Mouse (Mus musculus) neural tube, embryonic 11.5 days (tissue): ENCODE measurements around the gene Plpp2. TPM values are rescaled to one million over a fixed set of nuclear protein-coding genes. Genes with fewer than 3 reads are reported as not detected.

Experiments
- ATAC-seq: fragments of 200-750 bp; cut with Nextera tagmentation; 2 replicates; pipeline ENCODE4 v1.8.0; 2017; ENCODE audit warnings: moderate number of reproducible peaks, mild to moderate bottlenecking, moderate TSS enrichment, moderate library complexity; ENCODE audit not compliant: insufficient read depth, low FRiP score, low TSS enrichment
- DNase-seq: peaks from one replicate; pipeline ENCODE4 v3.0.0-alpha.2; 2015; ENCODE audit warnings: low spot score
- H3K27ac ChIP-seq: fragments of 300-500 bp; sonication (generic); 2 replicates; pipeline ENCODE4 v1.5.1; 2014; ENCODE audit warnings: low read depth, mild to moderate bottlenecking, low read length
- H3K27me3 ChIP-seq: fragments of 300-500 bp; sonication (generic); 2 replicates; pipeline ENCODE4 v1.6.1; 2014; ENCODE audit warnings: mild to moderate bottlenecking, low read length, mixed read lengths; ENCODE audit not compliant: control insufficient read depth, insufficient read depth
- H3K36me3 ChIP-seq: fragments of 300-500 bp; sonication (generic); 2 replicates; pipeline ENCODE4 v1.6.1; 2014; ENCODE audit warnings: mild to moderate bottlenecking, low read length, moderate library complexity, mixed read lengths; ENCODE audit not compliant: control insufficient read depth, insufficient read depth
- H3K4me1 ChIP-seq: fragments of 300-500 bp; sonication (generic); 2 replicates; pipeline ENCODE4 v1.6.1; 2014; ENCODE audit warnings: low read length, mixed read lengths; ENCODE audit not compliant: control insufficient read depth, insufficient read depth
- H3K4me2 ChIP-seq: fragments of 300-500 bp; sonication (generic); 2 replicates; pipeline ENCODE4 v1.6.1; 2014; ENCODE audit warnings: low read depth, mild to moderate bottlenecking, moderate library complexity
- H3K4me3 ChIP-seq: fragments of 300-500 bp; sonication (generic); 2 replicates; pipeline ENCODE4 v1.5.1; 2014; ENCODE audit warnings: low read depth, low read length
- H3K9ac ChIP-seq: fragments of 300-500 bp; sonication (generic); 2 replicates; pipeline ENCODE4 v1.6.1; 2014; ENCODE audit warnings: mild to moderate bottlenecking, low read length
- H3K9me3 ChIP-seq: fragments of 300-500 bp; sonication (generic); 2 replicates; pipeline ENCODE4 v1.6.1; 2016; ENCODE audit warnings: low read length; ENCODE audit not compliant: control insufficient read depth
- whole genome bisulfite sequencing: fragments of 180-500 bp; shearing (Covaris S2); extraction: QIAGEN DNeasy Blood & Tissue Kit; methylation state at CpG from one replicate; pipeline ENCODE4 v1.1.7; 2014; 5-methylcytosine and 5-hydroxymethylcytosine counted together
- polyA plus RNA-seq: library from polyadenylated mRNA; unstranded; fragments of >200 nt; fragmentation: Nextera tagmentation; extraction: Ambion mirVana; gene quantifications from 2 replicates; pipeline ENCODE4 v1.2.1, GENCODE M21; 2014

The Plpp2 gene
- polyA plus RNA-seq, 1 experiment from 2014 or later: 23.2 TPM

DNA sequence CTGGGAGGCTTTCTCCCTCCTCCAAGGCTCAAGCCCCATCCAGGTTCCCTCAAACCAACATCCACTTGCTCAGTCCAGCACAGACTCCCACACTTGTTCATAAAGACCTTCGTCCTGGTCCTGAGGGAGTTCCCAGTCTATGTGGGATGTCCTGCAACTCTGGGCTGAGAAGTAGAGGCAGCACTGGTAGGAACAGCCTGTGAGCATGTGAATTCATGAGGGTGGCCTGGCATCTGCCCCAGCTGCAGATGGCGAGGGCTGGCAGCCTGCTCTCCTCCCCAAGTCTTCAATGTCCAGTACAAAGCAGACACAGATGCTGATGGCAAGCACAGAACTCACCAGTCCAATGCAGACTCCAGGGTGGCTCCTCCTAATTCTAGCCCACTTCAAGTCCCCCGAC lies 4.7 kb upstream of the Plpp2 start:
- no peak overlapping the region for H3K9ac ChIP-seq
- H3K4me2 ChIP-seq: no peak overlapping the region
- peaks cover 24% of the 10 kb centered on the region for H3K36me3 ChIP-seq
- no peaks in the 10 kb centered on the region for H3K9me3 ChIP-seq
- no peaks in the 10 kb centered on the region for H3K4me1 ChIP-seq
- ATAC-seq (no peak), DNase-seq (no peak)
- no peak overlapping the region for H3K27ac ChIP-seq
- H3K4me3 ChIP-seq: no peak overlapping the region
- whole genome bisulfite sequencing: 92% methylated on average over 3 of the region's 3 CpGs
- H3K27me3 ChIP-seq: no peaks in the 10 kb centered on the region

DNA sequence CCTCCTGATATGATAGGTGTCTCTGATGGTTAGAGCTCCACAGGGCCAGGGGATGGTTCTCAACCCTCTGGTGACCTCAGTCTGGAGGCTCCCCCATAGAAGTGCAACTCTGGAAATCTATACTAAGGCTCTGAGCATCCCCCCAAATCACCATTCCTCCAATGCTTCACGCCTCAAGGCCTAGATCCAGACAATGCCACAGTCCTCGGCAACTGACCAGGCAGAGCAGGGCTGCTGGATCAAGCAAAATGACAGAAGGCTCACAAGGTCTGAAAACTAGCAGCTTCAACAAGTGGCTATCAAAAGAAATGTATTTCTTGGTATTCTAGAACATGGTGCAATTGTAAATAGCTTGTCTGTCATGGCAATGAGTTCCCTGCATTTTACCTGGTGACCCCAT lies 4.2 kb upstream of the Plpp2 start:
- peaks cover 22% of the 10 kb centered on the region for H3K36me3 ChIP-seq
- 91% methylated on average over 2 of the region's 2 CpGs for WGBS
- H3K9ac ChIP-seq: no peak overlapping the region
- no peak overlapping the region for H3K4me2 ChIP-seq
- no peak for DNase-seq
- H3K27me3 ChIP-seq: no peaks in the 10 kb centered on the region
- H3K9me3 ChIP-seq: no peaks in the 10 kb centered on the region
- H3K4me3 ChIP-seq: no peak overlapping the region
- ATAC-seq: no peak
- no peak overlapping the region for H3K27ac ChIP-seq
- no peaks in the 10 kb centered on the region; the same call in 1 of the 2 replicates for H3K4me1 ChIP-seq

- no peak overlapping the region for H3K4me3 ChIP-seq
- 95% methylated on average over 7 of the region's 7 CpGs for WGBS
- no peak for DNase-seq
- no peak overlapping the region for H3K9ac ChIP-seq
- H3K27me3 ChIP-seq: no peaks in the 10 kb centered on the region
- H3K9me3 ChIP-seq: no peaks in the 10 kb centered on the region
- no peak overlapping the region for H3K27ac ChIP-seq
- no peak for ATAC-seq
- peaks cover 17% of the 10 kb centered on the region for H3K36me3 ChIP-seq
- H3K4me1 ChIP-seq: no peaks in the 10 kb centered on the region; the same call in 1 of the 2 replicates
- no peak overlapping the region for H3K4me2 ChIP-seq
These were observed 3.7 kb upstream of the Plpp2 start for GRCm38 (mm10) chr10:79537271-79537670.

- H3K4me1 ChIP-seq: no peaks in the 10 kb centered on the region; the same call in 1 of the 2 replicates
- H3K27me3 ChIP-seq: no peaks in the 10 kb centered on the region
- no peak overlapping the region for H3K4me3 ChIP-seq
- H3K4me2 ChIP-seq: no peak overlapping the region
- 73% methylated on average over 12 of the region's 12 CpGs for WGBS
- ATAC-seq: no peak
- no peak overlapping the region for H3K27ac ChIP-seq
- no peaks in the 10 kb centered on the region for H3K9me3 ChIP-seq
- peaks cover 16% of the 10 kb centered on the region for H3K36me3 ChIP-seq
- no peak for DNase-seq
- no peak overlapping the region for H3K9ac ChIP-seq
These were observed 3.0 kb upstream of the Plpp2 start for GRCm38 (mm10) chr10:79536461-79537080.

DNA sequence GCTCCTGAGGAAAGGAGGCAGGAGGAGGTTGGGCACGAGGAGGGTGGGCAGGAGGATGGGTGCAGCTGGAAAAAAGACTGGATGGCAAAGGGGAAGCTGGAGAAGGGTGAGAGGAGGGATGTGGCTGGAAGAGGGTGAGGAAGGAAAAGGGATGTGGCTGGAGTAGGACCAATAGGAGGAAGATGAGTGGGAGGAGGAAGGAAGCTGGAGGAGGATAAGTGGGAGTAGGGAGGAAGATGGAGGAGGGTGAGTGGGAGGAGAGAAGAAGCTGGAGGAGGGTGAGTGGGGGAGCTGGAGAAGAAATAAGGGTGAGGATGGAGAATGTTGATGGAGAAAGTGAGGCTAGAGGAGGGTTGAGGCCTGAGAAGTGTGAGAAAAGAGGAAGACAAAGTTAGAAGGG lies 1.8 kb upstream of the Plpp2 start:
- 63% methylated on average over 1 of the region's 1 CpGs for WGBS
- Histone ChIP-seq H3K36me3 (peaks cover 8% of the 10 kb centered on the region; the same call in 1 of the 2 replicates), H3K27me3 (no peaks in the 10 kb centered on the region), H3K4me2 (no peak overlapping the region), H3K4me3 (no peak overlapping the region), H3K27ac (no peak overlapping the region), H3K4me1 (no peaks in the 10 kb centered on the region; the same call in 1 of the 2 replicates), H3K9me3 (no peaks in the 10 kb centered on the region), H3K9ac (no peak overlapping the region)
- DNase-seq (no peak), ATAC-seq (no peak)

- peak; percentile 18; the same call in 1 of the 2 replicates for ATAC-seq
- H3K4me1 ChIP-seq: no peaks in the 10 kb centered on the region; the same call in 1 of the 2 replicates
- H3K36me3 ChIP-seq: 0 out of 2 replicates have a peak, but pooled peaks cover 2% of the 10 kb centered on the region
- WGBS: 82% methylated on average over 2 of the region's 2 CpGs
- no peak overlapping the region for H3K27ac ChIP-seq
- DNase-seq: no peak
- H3K9ac ChIP-seq: no peak overlapping the region
- H3K27me3 ChIP-seq: no peaks in the 10 kb centered on the region
- H3K4me2 ChIP-seq: no peak overlapping the region
- H3K4me3 ChIP-seq: no peak overlapping the region
- no peaks in the 10 kb centered on the region for H3K9me3 ChIP-seq
These were observed 830 bp upstream of the Plpp2 start for GRCm38 (mm10) chr10:79534426-79534825.

DNA sequence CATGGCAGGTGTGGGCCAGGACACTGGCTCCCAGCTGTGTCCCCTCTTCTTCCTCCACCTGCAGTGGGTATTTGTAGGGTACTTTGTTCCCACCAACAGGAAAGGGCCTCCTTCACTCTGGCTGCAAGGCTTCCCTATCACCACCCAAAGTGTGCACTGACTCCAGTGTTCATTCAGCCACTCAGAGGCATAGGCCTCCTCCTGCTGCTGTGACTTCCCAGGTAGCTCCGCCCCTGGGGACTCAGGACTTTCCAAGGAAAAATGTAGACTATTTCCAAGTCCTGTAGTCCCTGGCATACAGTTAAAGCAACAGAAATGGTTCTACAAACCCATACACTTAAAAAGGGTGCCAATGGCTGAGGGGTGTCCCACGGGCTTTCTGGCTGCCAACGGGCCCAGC lies 918 bp downstream of the Plpp2 start:
- peak overlapping the region; percentile 99 for H3K4me2 ChIP-seq
- no peaks in the 10 kb centered on the region for H3K9me3 ChIP-seq
- peak overlapping the region; percentile 70 for H3K9ac ChIP-seq
- peak overlapping the region; percentile 54 for H3K4me3 ChIP-seq
- H3K4me1 ChIP-seq: no peaks in the 10 kb centered on the region; the same call in 1 of the 2 replicates
- 0 out of 2 replicates have a peak, but pooled peaks cover 2% of the 10 kb centered on the region for H3K36me3 ChIP-seq
- no peak for ATAC-seq
- no peaks in the 10 kb centered on the region for H3K27me3 ChIP-seq
- 18% methylated on average over 3 of the region's 3 CpGs for WGBS
- no peak for DNase-seq
- no peak overlapping the region for H3K27ac ChIP-seq

DNA sequence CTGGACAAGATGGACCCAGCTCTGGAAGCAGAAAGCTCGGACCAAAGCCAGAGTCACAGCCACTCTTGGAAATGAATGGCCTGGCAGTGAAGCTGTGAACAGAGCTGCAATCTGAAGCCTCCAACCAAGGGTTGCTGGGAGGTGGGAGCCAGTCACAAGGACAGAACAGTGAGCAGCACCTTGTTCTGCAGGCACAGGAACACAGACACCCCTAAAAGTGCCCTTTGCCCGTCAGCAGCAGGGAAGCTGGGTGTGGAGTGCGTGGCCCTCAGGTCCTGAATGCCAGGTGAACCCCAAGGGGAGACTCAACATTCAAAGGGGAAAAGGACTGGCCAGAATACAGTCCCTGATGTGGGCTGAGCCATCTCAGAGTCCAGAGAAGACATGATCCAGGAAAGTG lies 2.0 kb downstream of the Plpp2 start:
- no peak overlapping the region for H3K4me2 ChIP-seq
- H3K27ac ChIP-seq: no peak overlapping the region
- 94% methylated on average over 3 of the region's 3 CpGs for WGBS
- no peak overlapping the region for H3K4me3 ChIP-seq
- H3K4me1 ChIP-seq: no peaks in the 10 kb centered on the region; the same call in 1 of the 2 replicates
- DNase-seq (no peak), ATAC-seq (no peak)
- H3K9me3 ChIP-seq: no peaks in the 10 kb centered on the region
- no peak overlapping the region for H3K9ac ChIP-seq
- H3K27me3 ChIP-seq: no peaks in the 10 kb centered on the region
- 0 out of 2 replicates have a peak, but pooled peaks cover 2% of the 10 kb centered on the region for H3K36me3 ChIP-seq

DNA sequence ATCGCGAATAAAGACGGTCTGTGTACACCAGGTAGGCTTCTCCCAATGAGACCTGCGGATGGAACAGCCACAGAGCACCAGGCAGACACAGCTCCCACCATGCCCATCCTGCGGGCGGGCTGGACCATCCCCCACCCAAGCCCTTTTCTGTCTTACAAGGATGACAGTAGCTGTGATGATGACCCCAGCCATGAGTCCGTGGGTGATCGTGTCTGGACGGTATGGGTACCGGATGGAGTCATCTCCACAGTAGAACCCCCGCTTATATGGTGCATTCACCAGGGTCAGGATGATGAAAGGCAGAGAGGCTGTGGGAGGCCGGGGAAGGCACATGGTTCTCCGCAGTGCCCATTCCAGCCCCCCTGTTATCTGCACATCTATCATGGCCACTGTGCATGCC lies 2.9 kb downstream of the Plpp2 start:
- no peaks in the 10 kb centered on the region; the same call in 1 of the 2 replicates for H3K4me1 ChIP-seq
- H3K27ac ChIP-seq: no peak overlapping the region
- no peak for DNase-seq
- peaks cover 2% of the 10 kb centered on the region; the same call in 1 of the 2 replicates for H3K36me3 ChIP-seq
- H3K9ac ChIP-seq: no peak overlapping the region
- H3K4me3 ChIP-seq: no peak overlapping the region
- no peaks in the 10 kb centered on the region for H3K27me3 ChIP-seq
- WGBS: 88% methylated on average over 13 of the region's 13 CpGs
- H3K9me3 ChIP-seq: no peaks in the 10 kb centered on the region
- H3K4me2 ChIP-seq: no peak overlapping the region
- no peak for ATAC-seq
